Mouse (Mus musculus) C2C12 (cell line): ENCODE data around the gene Cyp4f18.

Source experiments
- CTCF ChIP-seq: IDR thresholded peaks from one replicate; pipeline ENCODE4 v1.5.1; 2011; ENCODE audit not compliant: control insufficient read depth, insufficient read depth, insufficient read length
- USF1 ChIP-seq: IDR thresholded peaks from one replicate; pipeline ENCODE4 v1.6.1; 2011; ENCODE audit warnings: low read depth, mild to moderate bottlenecking, control low read depth, moderate library complexity

- TF ChIP-seq USF1: no peak
- no peak for TF ChIP-seq CTCF
Measured at GRCm38 (mm10) chr8:72006763-72007162, 2.7 kb downstream of the Cyp4f18 start.
